Mouse (Mus musculus): ENCODE measurements around the gene Kcnrg.
"Not testable (repeated sequence)": the region's sequence is repeated elsewhere in the genome, so short reads cannot be mapped to it uniquely, and the experiment has no call there.

Kcnrg gene

GRCm38 (mm10) chr14:61607157-61607556 lies at the start of gene Kcnrg:
Gene Kcnrg, plus strand, starts transcription at chr14:61607457.
- no peak for DNase-seq (ENCODE audit: extremely low read depth, low read depth)

- DNase-seq (ENCODE audit: extremely low read depth, low read depth): no peak
Observed at GRCm38 (mm10) chr14:61558901-61559300, 48.4 kb upstream of the Kcnrg start.

- no peak for DNase-seq (ENCODE audit: extremely low read depth, low read depth)
Observed at GRCm38 (mm10) chr14:61559856-61560255, 47.4 kb upstream of the Kcnrg start.

GRCm38 (mm10) chr14:61566211-61566610 lies 41.0 kb upstream of the Kcnrg start:
- not testable (repeated sequence) for DNase-seq (ENCODE audit: extremely low read depth, low read depth)

DNA sequence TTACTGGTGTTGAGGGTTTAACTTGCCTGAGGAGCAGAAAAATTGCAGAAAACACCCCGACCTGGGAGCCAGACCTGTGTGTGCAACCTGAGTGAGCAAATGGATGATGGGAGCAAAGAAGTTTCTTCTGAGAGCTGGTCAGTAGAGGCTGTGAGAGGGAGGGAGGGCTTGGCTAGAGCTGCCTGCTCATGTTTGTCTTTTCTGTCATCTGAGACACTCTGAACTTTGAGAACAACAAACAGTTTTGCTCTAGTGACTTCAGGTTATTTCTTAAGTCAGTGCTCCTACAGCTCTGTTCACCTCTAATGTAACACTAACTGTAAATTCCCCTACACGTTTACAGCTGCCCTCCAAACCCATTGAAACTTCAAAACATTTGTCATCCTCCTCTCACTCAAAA lies 37.9 kb upstream of the Kcnrg start:
- no peak for DNase-seq (ENCODE audit: extremely low read depth, low read depth)

- DNase-seq (ENCODE audit: extremely low read depth, low read depth): peak; percentile 35
Observed at GRCm38 (mm10) chr14:61571366-61571765, 35.9 kb upstream of the Kcnrg start.

GRCm38 (mm10) chr14:61572131-61572530 lies 35.1 kb upstream of the Kcnrg start:
- DNase-seq (ENCODE audit: extremely low read depth, low read depth): no peak

- no peak for DNase-seq (ENCODE audit: extremely low read depth, low read depth)
Observed at GRCm38 (mm10) chr14:61575066-61575465, 32.2 kb upstream of the Kcnrg start.

GRCm38 (mm10) chr14:61575941-61576340 lies 31.3 kb upstream of the Kcnrg start:
- no peak for DNase-seq (ENCODE audit: extremely low read depth, low read depth)

DNA sequence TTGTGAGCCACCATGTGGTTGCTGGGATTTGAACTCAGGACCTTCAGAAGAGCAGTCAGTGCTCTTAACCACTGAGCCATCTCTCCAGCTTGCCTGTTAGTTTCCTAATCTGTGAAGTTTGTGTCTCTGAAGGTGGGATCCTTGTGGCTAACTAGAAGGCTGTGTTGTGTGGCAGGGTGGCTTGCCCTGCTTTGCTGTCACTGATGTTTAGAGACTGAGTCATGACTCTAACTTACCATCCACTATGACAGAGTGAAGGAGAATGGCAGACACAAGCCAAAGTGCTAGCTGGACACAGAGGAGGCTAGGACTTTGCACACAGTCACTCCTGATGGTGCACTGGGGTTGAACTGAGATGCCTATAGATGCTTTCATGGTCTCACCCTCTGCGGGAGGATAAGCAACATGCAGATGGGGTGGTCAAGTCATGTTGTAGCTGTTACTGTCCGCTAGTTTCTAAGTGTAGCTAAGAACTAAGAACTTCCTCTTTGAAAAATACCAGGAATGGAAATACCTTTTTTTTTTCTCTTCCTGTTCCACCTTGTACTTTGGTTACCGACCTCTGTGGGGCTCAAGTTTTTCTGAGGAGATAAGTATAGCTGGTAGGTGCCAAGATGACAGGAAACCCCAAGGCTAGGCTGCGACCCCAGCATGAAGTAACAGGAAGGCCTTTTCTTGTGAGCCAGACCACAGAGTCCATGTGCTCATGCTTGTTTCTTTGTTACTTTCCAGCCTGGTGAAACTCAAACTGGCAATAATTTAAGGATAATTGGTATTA lies 17.8 kb upstream of the Kcnrg start:
- DNase-seq (ENCODE audit: extremely low read depth, low read depth): no peak

GRCm38 (mm10) chr14:61596719-61597426 lies 10.4 kb upstream of the Kcnrg start:
- no peak for DNase-seq (ENCODE audit: extremely low read depth, low read depth)

GRCm38 (mm10) chr14:61597968-61598367 lies 9.3 kb upstream of the Kcnrg start, which contains the start of gene Trim13:
Gene Trim13, plus strand, starts transcription at chr14:61598247.
- DNase-seq (ENCODE audit: extremely low read depth, low read depth): no peak

DNA sequence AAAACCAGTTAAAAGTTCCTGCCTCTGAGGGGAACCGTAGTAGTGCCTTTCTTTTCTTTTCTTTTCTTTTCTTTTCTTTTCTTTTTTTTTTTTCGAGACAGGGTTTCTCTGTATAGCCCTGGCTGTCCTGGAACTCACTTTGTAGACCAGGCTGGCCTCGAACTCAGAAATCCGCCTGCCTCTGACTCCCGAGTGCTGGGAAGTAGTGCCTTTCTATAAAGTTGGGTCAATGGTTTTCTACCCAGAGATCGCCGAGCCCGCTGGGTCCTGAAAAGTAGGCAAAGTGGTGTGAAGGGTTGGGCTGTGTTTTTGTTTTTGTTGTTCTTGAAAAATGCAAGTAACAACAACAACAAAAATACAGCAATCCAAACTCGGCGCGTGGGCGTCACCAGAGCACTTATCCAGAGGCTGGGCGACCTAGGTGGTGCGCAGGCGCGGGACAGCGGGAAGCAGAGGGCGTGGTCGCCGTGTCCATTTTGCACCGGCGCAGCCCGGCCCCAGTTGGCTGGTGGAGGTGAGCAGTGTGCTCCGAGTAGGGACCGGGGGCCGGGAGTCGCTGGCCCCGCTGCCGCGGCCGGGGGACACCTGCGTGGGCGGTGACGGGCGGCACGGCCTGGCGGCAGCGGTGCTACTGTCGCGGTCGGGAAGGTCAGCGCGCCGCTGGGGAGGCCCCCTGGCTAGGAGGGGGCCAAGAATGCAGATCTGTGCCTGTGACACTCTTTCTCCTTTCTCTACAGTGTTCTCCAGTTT lies 8.0 kb upstream of the Kcnrg start:
- peak; percentile 62 for DNase-seq (ENCODE audit: extremely low read depth, low read depth)

DNA sequence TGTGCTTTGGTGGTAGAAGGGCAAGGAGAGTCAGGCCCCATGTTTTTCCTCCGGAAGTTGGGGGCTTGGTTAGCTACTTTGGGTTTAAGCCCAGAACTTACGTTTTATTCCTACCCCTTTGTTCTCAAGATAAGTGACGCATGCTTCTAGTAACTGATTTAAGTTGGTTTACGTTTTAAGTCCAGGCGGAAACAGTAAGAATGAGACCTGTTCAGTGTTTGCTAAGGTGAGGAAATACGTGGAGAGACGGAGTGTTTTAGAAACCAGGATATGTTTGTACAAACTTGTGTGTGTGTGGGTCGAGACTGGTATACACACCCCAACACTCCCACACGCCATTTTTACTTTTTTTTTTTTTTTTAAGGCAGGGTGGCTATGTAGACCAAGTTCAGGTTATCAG lies 5.9 kb upstream of the Kcnrg start:
- no peak for DNase-seq (ENCODE audit: extremely low read depth, low read depth)

GRCm38 (mm10) chr14:61603069-61603755 lies 4.0 kb upstream of the Kcnrg start:
- no peak for DNase-seq (ENCODE audit: extremely low read depth, low read depth)

DNA sequence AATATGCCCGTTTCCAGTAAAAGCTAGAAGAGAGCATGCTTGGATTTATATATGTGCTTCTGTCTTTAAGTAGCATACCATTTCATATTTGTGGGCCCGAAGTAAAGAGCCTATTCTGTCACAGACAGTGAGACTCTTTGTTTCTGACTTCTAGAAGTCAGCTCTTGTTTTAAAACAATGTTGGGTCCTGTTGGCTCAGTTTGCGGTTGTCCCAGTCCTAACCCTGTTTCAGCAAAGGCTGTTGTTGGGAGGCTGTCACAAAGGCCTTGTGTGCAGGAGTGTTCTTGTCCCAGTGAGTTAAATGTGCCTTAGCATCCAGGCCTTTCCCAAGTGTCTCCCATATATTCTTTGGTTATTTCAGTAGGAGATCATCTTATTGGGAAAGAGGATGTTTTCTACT lies 3.2 kb upstream of the Kcnrg start:
- no peak for DNase-seq (ENCODE audit: extremely low read depth, low read depth)

GRCm38 (mm10) chr14:61606088-61606487 lies 1.2 kb upstream of the Kcnrg start:
- not testable (repeated sequence) for DNase-seq (ENCODE audit: extremely low read depth, low read depth)

GRCm38 (mm10) chr14:61611766-61612165 lies 4.5 kb downstream of the Kcnrg start:
- DNase-seq (ENCODE audit: extremely low read depth, low read depth): no peak

GRCm38 (mm10) chr14:61613319-61613718 lies 6.1 kb downstream of the Kcnrg start:
- DNase-seq (ENCODE audit: extremely low read depth, low read depth): no peak

DNA sequence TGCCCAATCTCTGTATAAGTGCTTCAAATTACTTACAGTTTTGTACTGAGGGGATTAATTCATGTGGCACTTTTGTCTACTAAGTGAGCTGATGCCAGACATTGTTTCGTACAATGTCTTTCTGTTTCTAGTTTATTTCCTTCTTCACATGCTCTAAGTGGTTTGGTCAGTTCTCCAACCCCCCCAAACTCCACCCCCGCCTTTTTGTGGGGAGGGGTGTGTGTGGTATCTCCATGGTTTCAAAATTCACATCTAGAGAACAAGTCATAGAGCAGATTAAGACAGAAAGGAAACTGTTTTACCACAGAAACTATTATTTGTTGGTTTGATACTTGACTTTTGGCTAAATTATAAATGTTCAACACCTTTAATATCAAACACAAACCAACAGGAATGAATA lies 13.1 kb downstream of the Kcnrg start:
- no peak for DNase-seq (ENCODE audit: extremely low read depth, low read depth)

- DNase-seq (ENCODE audit: extremely low read depth, low read depth): no peak
Observed at GRCm38 (mm10) chr14:61635969-61636368, 28.7 kb downstream of the Kcnrg start.
